Mouse (Mus musculus): ENCODE measurements around the gene Evc2.

DNA sequence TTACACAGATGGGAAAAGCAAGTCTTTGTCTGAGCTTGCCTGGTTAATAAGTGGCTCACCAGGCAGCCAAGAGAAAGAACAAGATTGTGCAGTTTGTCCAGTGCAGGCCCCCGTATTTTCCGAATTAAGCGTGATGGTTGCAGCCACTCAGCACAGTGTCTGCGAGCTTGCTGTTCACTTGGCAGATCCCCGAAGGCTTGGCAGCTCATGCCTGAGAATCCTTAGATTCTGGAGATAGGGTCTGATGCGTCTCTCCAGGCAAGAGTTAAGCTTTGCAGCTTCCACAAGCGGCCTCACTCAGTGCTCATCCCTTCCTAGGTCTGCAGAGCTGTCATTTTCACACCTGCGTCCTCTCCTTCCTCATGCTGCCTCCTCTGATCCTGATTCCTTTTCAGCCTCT is 30.5 kb downstream of the Evc2 start:
- TF ChIP-seq CTCF (IDR thresholded peaks at IDR 0.05; ENCODE audit: low read depth) (no peak), EP300 (IDR thresholded peaks at IDR 0.05; ENCODE audit: low read depth) (no peak)
